Mouse (Mus musculus) liver, embryonic 14.5 days (tissue): ENCODE data around the gene Khdrbs1.

Experiments
- CTCF ChIP-seq: IDR thresholded peaks from 2 replicates; pipeline ENCODE4 v1.5.1; 2016; ENCODE audit warnings: antibody characterized with exemption, low read depth, control low read depth
- EP300 ChIP-seq: IDR thresholded peaks from 2 replicates; pipeline ENCODE4 v1.6.1; 2016; ENCODE audit warnings: antibody characterized with exemption, low read depth

GRCm38 (mm10) chr4:129750430-129750829 lies 8.3 kb upstream of the Khdrbs1 start:
- no peak for TF ChIP-seq CTCF
- no peak for TF ChIP-seq EP300
